Mouse (Mus musculus): ENCODE results near the gene Mnd1. TPM values are rescaled to one million over a fixed set of nuclear protein-coding genes. Genes with fewer than 3 reads are reported as not detected.

The Mnd1 gene
- total RNA-seq, 1 experiment = 31.9 TPM

GRCm38 (mm10) chr3:84177834-84178233, 22.2 kb upstream of the Mnd1 start:
- DNase-seq (ENCODE audit: low read depth, low spot score) = no peak
- peaks cover 12 to 17% of the 10 kb centered on the region in 2 experiments for H3K4me1 ChIP-seq (ENCODE audit: control insufficient read depth in 2 of 2, insufficient read depth in 2 of 2, low read length in 2 of 2, poor library complexity in 1 of 2)
- in situ Hi-C loops (cut with MboI; ENCODE audit: low sequenced_read_pairs in 2 of 2, unreplicated experiment in 2 of 2) = loop anchor here in 1 of 2 experiments (10.0 kb wide), 1 partner anchor 127 kb away; the partner anchor contains the start of gene Trim2

GRCm38 (mm10) chr3:84175337-84176315, 20.0 kb upstream of the Mnd1 start:
- H3K9me3 ChIP-seq (ENCODE audit: control insufficient read depth, insufficient read depth, low read depth, low read length) = no peaks in the 10 kb centered on the region
- in situ Hi-C loops (cut with MboI; ENCODE audit: low sequenced_read_pairs in 2 of 2, unreplicated experiment in 2 of 2) = loop anchor here in 1 of 2 experiments (10.0 kb wide), 1 partner anchor 129 kb away; the partner anchor contains the start of gene Trim2
- peak; percentile 98 for TF ChIP-seq ZC3H11A (IDR thresholded peaks at IDR 0.05; ENCODE audit: borderline replicate concordance, low read depth, low read length)
- TF ChIP-seq MAFK (IDR thresholded peaks at IDR 0.05; ENCODE audit: insufficient read depth, low read depth, low read length) = no peak
- peak; percentile 81 for TF ChIP-seq ZNF384 (IDR thresholded peaks at IDR 0.05; ENCODE audit: low read depth, low read length)
- no peak overlapping the region for H3K9ac ChIP-seq (ENCODE audit: insufficient read depth, low read depth, low read length, poor library complexity, severe bottlenecking)
- H3K4me3 ChIP-seq (ENCODE audit: insufficient read depth in 1 of 2, low read depth in 1 of 2, low read length in 2 of 2, poor library complexity in 1 of 2, severe bottlenecking in 1 of 2) = no peak overlapping the region
- H3K27ac ChIP-seq (ENCODE audit: insufficient read depth, low read depth, low read length, poor library complexity, severe bottlenecking) = no peak overlapping the region
- H3K36me3 ChIP-seq (ENCODE audit: control insufficient read depth, insufficient read depth, low read length, poor library complexity, severe bottlenecking) = no peaks in the 10 kb centered on the region; the same call in 1 of the 2 replicates
- peaks cover 6 to 15% of the 10 kb centered on the region in 2 experiments for H3K4me1 ChIP-seq (ENCODE audit: control insufficient read depth in 2 of 2, insufficient read depth in 2 of 2, low read length in 2 of 2, poor library complexity in 1 of 2)
- DNase-seq (ENCODE audit: low read depth, low spot score) = peak; percentile 68

More at GRCm38 (mm10) chr3:84177834-84178233, 22.2 kb upstream of the Mnd1 start:
- Histone ChIP-seq H3K9ac (ENCODE audit: insufficient read depth, low read depth, low read length, poor library complexity, severe bottlenecking) (no peak overlapping the region), H3K4me3 (ENCODE audit: insufficient read depth in 1 of 2, low read depth in 1 of 2, low read length in 2 of 2, poor library complexity in 1 of 2, severe bottlenecking in 1 of 2) (no peak overlapping the region), H3K27ac (ENCODE audit: insufficient read depth, low read depth, low read length, poor library complexity, severe bottlenecking) (no peak overlapping the region), H3K9me3 (ENCODE audit: control insufficient read depth, insufficient read depth, low read depth, low read length) (no peaks in the 10 kb centered on the region), H3K36me3 (ENCODE audit: control insufficient read depth, insufficient read depth, low read length, poor library complexity, severe bottlenecking) (no peaks in the 10 kb centered on the region; the same call in 1 of the 2 replicates)
- no peak for TF ChIP-seq CHD2 (IDR thresholded peaks at IDR 0.05; ENCODE audit: low read depth, low read length)
- TF ChIP-seq MAFK (IDR thresholded peaks at IDR 0.05; ENCODE audit: insufficient read depth, low read depth, low read length) = no peak
- no peak for TF ChIP-seq HCFC1 (IDR thresholded peaks at IDR 0.05; ENCODE audit: borderline replicate concordance, insufficient read depth, low read length)
- no peak for TF ChIP-seq ZC3H11A (IDR thresholded peaks at IDR 0.05; ENCODE audit: borderline replicate concordance, low read depth, low read length)
- TF ChIP-seq ZNF384 (IDR thresholded peaks at IDR 0.05; ENCODE audit: low read depth, low read length) = no peak

GRCm38 (mm10) chr3:84173581-84174154, 18.1 kb upstream of the Mnd1 start, which contains the start of gene Gm6525:
Gene Gm6525 (plus strand): TSS chr3:84174104.
- Histone ChIP-seq H3K9ac (ENCODE audit: insufficient read depth, low read depth, low read length, poor library complexity, severe bottlenecking) (no peak within 1 kb of the TSS), H3K27ac (ENCODE audit: insufficient read depth, low read depth, low read length, poor library complexity, severe bottlenecking) (no peak within 1 kb of the TSS), H3K9me3 (ENCODE audit: control insufficient read depth, insufficient read depth, low read depth, low read length) (no peaks in the 10 kb centered on the region), H3K4me3 (ENCODE audit: insufficient read depth in 1 of 2, low read depth in 1 of 2, low read length in 2 of 2, poor library complexity in 1 of 2, severe bottlenecking in 1 of 2) (no peak within 1 kb of the TSS), H3K36me3 (ENCODE audit: control insufficient read depth, insufficient read depth, low read length, poor library complexity, severe bottlenecking) (no peaks in the 10 kb centered on the region; the same call in 1 of the 2 replicates), H3K4me1 (ENCODE audit: control insufficient read depth in 2 of 2, insufficient read depth in 2 of 2, low read length in 2 of 2, poor library complexity in 1 of 2) (peaks cover 0 to 4% of the 10 kb centered on the region in 2 experiments; a peak in 2 of 4 replicates)
- TF ChIP-seq ZC3H11A (IDR thresholded peaks at IDR 0.05; ENCODE audit: borderline replicate concordance, low read depth, low read length) = no peak
- TF ChIP-seq MAFK (IDR thresholded peaks at IDR 0.05; ENCODE audit: insufficient read depth, low read depth, low read length) = no peak
- in situ Hi-C loops (cut with MboI; ENCODE audit: low sequenced_read_pairs in 2 of 2, unreplicated experiment in 2 of 2) = loop anchor here (5.0 to 10.0 kb wide), 2 partner anchors 129 to 131 kb away; partner anchors contain the start of gene Trim2 (in 1 of the 2)
- DNase-seq (ENCODE audit: low read depth, low spot score) = no peak

- no peak overlapping the region; the same call in 1 of the 2 replicates for H3K9ac ChIP-seq (ENCODE audit: insufficient read depth, low read depth, low read length, poor library complexity, severe bottlenecking)
- no peak for DNase-seq (ENCODE audit: low read depth, low spot score)
- in situ Hi-C loops (cut with MboI; ENCODE audit: low sequenced_read_pairs in 2 of 2, unreplicated experiment in 2 of 2) = loop anchor here (5.0 to 10.0 kb wide), 2 partner anchors 130 to 132 kb away; partner anchors contain the start of gene Trim2 (in 1 of the 2)
- peaks cover 0 to 4% of the 10 kb centered on the region in 2 experiments; a peak in 2 of 4 replicates for H3K4me1 ChIP-seq (ENCODE audit: control insufficient read depth in 2 of 2, insufficient read depth in 2 of 2, low read length in 2 of 2, poor library complexity in 1 of 2)
- H3K4me3 ChIP-seq (ENCODE audit: insufficient read depth in 1 of 2, low read depth in 1 of 2, low read length in 2 of 2, poor library complexity in 1 of 2, severe bottlenecking in 1 of 2) = peak overlapping the region; percentile 9 to 46; a peak in 2 of 4 replicates
- TF ChIP-seq ZC3H11A (IDR thresholded peaks at IDR 0.05; ENCODE audit: borderline replicate concordance, low read depth, low read length) = no peak
- TF ChIP-seq ZNF384 (IDR thresholded peaks at IDR 0.05; ENCODE audit: low read depth, low read length) = no peak
- TF ChIP-seq MAFK (IDR thresholded peaks at IDR 0.05; ENCODE audit: insufficient read depth, low read depth, low read length) = no peak
- TF ChIP-seq HCFC1 (IDR thresholded peaks at IDR 0.05; ENCODE audit: borderline replicate concordance, insufficient read depth, low read length) = no peak
- TF ChIP-seq CHD2 (IDR thresholded peaks at IDR 0.05; ENCODE audit: low read depth, low read length) = no peak
- no peaks in the 10 kb centered on the region for H3K9me3 ChIP-seq (ENCODE audit: control insufficient read depth, insufficient read depth, low read depth, low read length)
- peaks cover 1% of the 10 kb centered on the region; the same call in 1 of the 2 replicates for H3K36me3 ChIP-seq (ENCODE audit: control insufficient read depth, insufficient read depth, low read length, poor library complexity, severe bottlenecking)
- H3K27ac ChIP-seq (ENCODE audit: insufficient read depth, low read depth, low read length, poor library complexity, severe bottlenecking) = no peak overlapping the region
These were observed 16.8 kb upstream of the Mnd1 start for GRCm38 (mm10) chr3:84172406-84172805.

All from ES-E14 (cell line).